Mouse (Mus musculus): ENCODE results near the gene Catsperz. TPM values are rescaled to one million over a fixed set of nuclear protein-coding genes. Genes with fewer than 3 reads are reported as not detected.

The Catsperz gene
- polyA plus RNA-seq, 1 experiment, result 5.2 TPM

GRCm38 (mm10) chr19:6954046-6954445 lies 28.9 kb upstream of the Catsperz start:
- H3K27ac ChIP-seq (ENCODE audit: control insufficient read depth, insufficient read depth, low read length), result no peak overlapping the region
- DNase-seq, result no peak
- H3K4me3 ChIP-seq (ENCODE audit: control insufficient read depth, insufficient read depth, low read length), result no peak overlapping the region
- no peaks in the 10 kb centered on the region for H3K27me3 ChIP-seq (ENCODE audit: control insufficient read depth, insufficient read depth, low read length)
- no peaks in the 10 kb centered on the region for H3K36me3 ChIP-seq (ENCODE audit: control insufficient read depth, insufficient read depth, low read length)
- TF ChIP-seq POLR2A (IDR thresholded peaks at IDR 0.05; ENCODE audit: control insufficient read depth, extremely low read depth, insufficient read depth, low read length, poor library complexity) (no peak), CTCF (IDR thresholded peaks at IDR 0.05; ENCODE audit: borderline replicate concordance, control insufficient read depth, extremely low read depth, insufficient read depth, low read length, poor library complexity) (peak; percentile 63; the same call in 1 of the 2 replicates)
- 80% methylated on average over 9 of the region's 9 CpGs for WGBS
- peaks cover 16% of the 10 kb centered on the region for H3K4me1 ChIP-seq (replicated peaks; ENCODE audit: control insufficient read depth, insufficient read depth, low read length)

DNA sequence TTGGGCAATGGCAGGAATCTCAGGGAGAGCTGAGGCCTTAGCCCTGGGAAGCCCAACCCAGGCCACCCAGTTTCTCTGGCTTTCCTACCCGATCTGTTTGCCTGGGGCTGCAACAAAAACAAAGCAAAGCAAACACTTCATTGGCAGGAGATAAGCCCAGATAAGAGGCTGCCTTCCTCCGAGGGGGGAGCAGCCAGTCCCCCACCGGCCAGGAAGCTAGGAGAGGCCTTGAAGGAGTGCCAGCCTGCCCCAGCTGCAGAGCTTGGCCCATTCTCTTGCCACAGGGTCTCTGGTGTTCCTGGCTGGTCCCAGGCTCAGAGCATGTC lies 27.5 kb upstream of the Catsperz start:
- WGBS, result 1% methylated on average over 3 of the region's 3 CpGs
- no peaks in the 10 kb centered on the region for H3K36me3 ChIP-seq (ENCODE audit: control insufficient read depth, insufficient read depth, low read length)
- no peaks in the 10 kb centered on the region for H3K27me3 ChIP-seq (ENCODE audit: control insufficient read depth, insufficient read depth, low read length)
- TF ChIP-seq CTCF (IDR thresholded peaks at IDR 0.05; ENCODE audit: borderline replicate concordance, control insufficient read depth, extremely low read depth, insufficient read depth, low read length, poor library complexity) (no peak), POLR2A (IDR thresholded peaks at IDR 0.05; ENCODE audit: control insufficient read depth, extremely low read depth, insufficient read depth, low read length, poor library complexity) (no peak)
- no peak for DNase-seq
- H3K4me1 ChIP-seq (replicated peaks; ENCODE audit: control insufficient read depth, insufficient read depth, low read length), result peaks cover 20% of the 10 kb centered on the region
- H3K4me3 ChIP-seq (ENCODE audit: control insufficient read depth, insufficient read depth, low read length), result peak overlapping the region; percentile 70; the same call in 1 of the 2 replicates
- H3K27ac ChIP-seq (ENCODE audit: control insufficient read depth, insufficient read depth, low read length), result peak overlapping the region; percentile 73; the same call in 1 of the 2 replicates

- H3K27ac ChIP-seq (ENCODE audit: control insufficient read depth, insufficient read depth, low read length), result peak overlapping the region; percentile 73
- TF ChIP-seq CTCF (IDR thresholded peaks at IDR 0.05; ENCODE audit: borderline replicate concordance, control insufficient read depth, extremely low read depth, insufficient read depth, low read length, poor library complexity), result no peak
- no peak for TF ChIP-seq POLR2A (IDR thresholded peaks at IDR 0.05; ENCODE audit: control insufficient read depth, extremely low read depth, insufficient read depth, low read length, poor library complexity)
- H3K27me3 ChIP-seq (ENCODE audit: control insufficient read depth, insufficient read depth, low read length), result no peaks in the 10 kb centered on the region
- no peaks in the 10 kb centered on the region for H3K36me3 ChIP-seq (ENCODE audit: control insufficient read depth, insufficient read depth, low read length)
- H3K4me1 ChIP-seq (replicated peaks; ENCODE audit: control insufficient read depth, insufficient read depth, low read length), result peaks cover 20% of the 10 kb centered on the region
- 7% methylated on average over 31 of the region's 31 CpGs for WGBS
- DNase-seq, result peak; percentile 56
- H3K4me3 ChIP-seq (ENCODE audit: control insufficient read depth, insufficient read depth, low read length), result peak overlapping the region; percentile 70
Observed at GRCm38 (mm10) chr19:6951994-6952711, 27.0 kb upstream of the Catsperz start.

DNA sequence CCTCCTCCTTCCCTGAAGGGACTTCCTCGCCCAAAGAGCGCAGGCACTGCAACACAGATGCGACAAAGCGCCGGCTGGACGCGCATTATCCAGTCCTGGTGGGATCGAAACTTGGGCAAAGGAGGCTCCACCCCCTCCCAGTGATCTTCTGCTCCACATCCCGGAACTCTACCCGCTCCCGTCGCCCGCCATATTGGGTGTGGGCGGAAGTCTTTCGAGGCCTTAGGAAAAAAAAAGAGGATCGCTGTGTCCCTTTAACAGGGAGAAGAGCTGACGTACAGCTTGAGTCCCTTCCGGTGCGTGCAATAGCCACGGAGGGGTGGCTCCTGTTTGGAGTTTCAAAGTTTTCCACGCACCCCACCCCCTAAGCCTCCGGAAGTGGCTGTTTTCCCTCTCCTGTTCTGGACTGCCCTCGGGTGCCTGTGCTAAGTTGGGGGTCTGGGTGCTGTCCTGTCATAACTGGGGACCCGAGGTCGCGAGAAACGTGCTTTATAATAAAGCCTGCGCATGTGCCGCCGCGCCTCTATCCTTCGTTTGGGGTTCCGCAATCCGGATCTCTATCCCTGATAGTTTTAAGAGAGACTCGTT lies 26.3 kb upstream of the Catsperz start:
- peaks cover 20% of the 10 kb centered on the region for H3K4me1 ChIP-seq (replicated peaks; ENCODE audit: control insufficient read depth, insufficient read depth, low read length)

DNA sequence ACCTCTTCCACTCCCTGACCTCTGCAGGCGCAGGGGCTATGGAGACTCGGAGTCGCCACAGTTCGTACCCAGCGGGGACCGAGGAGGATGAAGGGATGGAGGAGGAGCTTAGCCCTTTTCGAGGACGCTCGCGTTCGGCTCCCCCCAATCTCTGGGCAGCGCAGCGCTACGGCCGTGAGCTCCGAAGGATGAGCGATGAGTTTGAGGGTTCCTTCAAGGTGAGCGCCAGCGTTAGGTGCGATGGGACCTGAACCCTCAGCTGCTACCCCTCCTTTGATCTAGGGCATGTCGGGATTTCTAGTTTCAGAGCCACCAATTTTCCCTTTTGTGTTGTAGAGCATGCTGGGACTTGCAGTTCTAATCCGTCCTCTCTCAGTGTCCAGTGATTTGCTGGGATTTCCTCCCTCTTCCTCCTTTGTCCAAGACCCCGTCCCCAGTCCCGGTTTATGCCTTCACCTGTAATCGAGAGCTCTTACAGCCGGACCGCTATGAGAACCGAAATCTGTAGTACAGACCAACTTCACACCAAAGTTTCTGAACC lies 25.5 kb upstream of the Catsperz start:
- Histone ChIP-seq H3K36me3 (ENCODE audit: control insufficient read depth, insufficient read depth, low read length) (no peaks in the 10 kb centered on the region), H3K4me1 (replicated peaks; ENCODE audit: control insufficient read depth, insufficient read depth, low read length) (peaks cover 20% of the 10 kb centered on the region), H3K4me3 (ENCODE audit: control insufficient read depth, insufficient read depth, low read length) (peak overlapping the region; percentile 70), H3K27me3 (ENCODE audit: control insufficient read depth, insufficient read depth, low read length) (no peaks in the 10 kb centered on the region), H3K27ac (ENCODE audit: control insufficient read depth, insufficient read depth, low read length) (peak overlapping the region; percentile 73)
- DNase-seq, result peak; percentile 47
- under 1% methylated on average over 28 of the region's 28 CpGs for WGBS
- TF ChIP-seq POLR2A (IDR thresholded peaks at IDR 0.05; ENCODE audit: control insufficient read depth, extremely low read depth, insufficient read depth, low read length, poor library complexity) (no peak), CTCF (IDR thresholded peaks at IDR 0.05; ENCODE audit: borderline replicate concordance, control insufficient read depth, extremely low read depth, insufficient read depth, low read length, poor library complexity) (no peak)

More for the DNA sequence above, 26.3 kb upstream of the Catsperz start:
- no peaks in the 10 kb centered on the region for H3K27me3 ChIP-seq (ENCODE audit: control insufficient read depth, insufficient read depth, low read length)
- H3K36me3 ChIP-seq (ENCODE audit: control insufficient read depth, insufficient read depth, low read length), result no peaks in the 10 kb centered on the region
- peak overlapping the region; percentile 70 for H3K4me3 ChIP-seq (ENCODE audit: control insufficient read depth, insufficient read depth, low read length)
- peak; percentile 87 for DNase-seq
- TF ChIP-seq POLR2A (IDR thresholded peaks at IDR 0.05; ENCODE audit: control insufficient read depth, extremely low read depth, insufficient read depth, low read length, poor library complexity), result peak; percentile 53
- no peak for TF ChIP-seq CTCF (IDR thresholded peaks at IDR 0.05; ENCODE audit: borderline replicate concordance, control insufficient read depth, extremely low read depth, insufficient read depth, low read length, poor library complexity)
- H3K27ac ChIP-seq (ENCODE audit: control insufficient read depth, insufficient read depth, low read length), result peak overlapping the region; percentile 73
- WGBS, result under 1% methylated on average over 35 of the region's 35 CpGs

- H3K4me3 ChIP-seq (ENCODE audit: control insufficient read depth, insufficient read depth, low read length), result no peak overlapping the region
- no peak overlapping the region for H3K27ac ChIP-seq (ENCODE audit: control insufficient read depth, insufficient read depth, low read length)
- peaks cover 20% of the 10 kb centered on the region for H3K4me1 ChIP-seq (replicated peaks; ENCODE audit: control insufficient read depth, insufficient read depth, low read length)
- no peak for DNase-seq
- no peaks in the 10 kb centered on the region for H3K36me3 ChIP-seq (ENCODE audit: control insufficient read depth, insufficient read depth, low read length)
- TF ChIP-seq POLR2A (IDR thresholded peaks at IDR 0.05; ENCODE audit: control insufficient read depth, extremely low read depth, insufficient read depth, low read length, poor library complexity) (no peak), CTCF (IDR thresholded peaks at IDR 0.05; ENCODE audit: borderline replicate concordance, control insufficient read depth, extremely low read depth, insufficient read depth, low read length, poor library complexity) (no peak)
- no peaks in the 10 kb centered on the region for H3K27me3 ChIP-seq (ENCODE audit: control insufficient read depth, insufficient read depth, low read length)
- 88% methylated on average over 5 of the region's 5 CpGs for WGBS
Observed at GRCm38 (mm10) chr19:6949951-6950350, 24.8 kb upstream of the Catsperz start.
